Comparison of ENCODE assay signal across 27 mouse cellular contexts in the genomic region with DNA sequence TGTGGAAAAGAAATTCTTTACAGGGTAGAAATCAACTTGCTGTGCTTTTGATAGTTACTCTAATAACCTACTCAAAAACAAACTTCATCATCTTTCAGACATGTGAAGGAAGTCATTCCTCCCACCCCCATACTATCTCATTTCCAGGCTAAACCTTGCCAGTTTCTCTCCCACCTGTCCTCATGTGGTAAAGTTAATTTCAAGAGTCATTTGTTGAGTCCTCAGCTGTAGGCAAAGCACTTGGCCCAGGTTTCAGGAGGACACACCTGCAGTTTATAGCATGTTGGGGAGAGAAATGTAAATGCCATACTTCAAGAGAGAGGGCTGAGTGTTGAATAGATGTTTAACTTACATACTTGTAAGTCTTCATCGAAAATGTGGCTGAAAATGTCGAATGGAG.
"Had no signal": no experiment of that assay in that cellular context is flagged by ENCODE, and none has a peak within 500 bp of the region (broad histone marks: within the 10 kb centered on the region; RNA-seq: fewer than 3 reads in every experiment).

No protein-coding gene starts in this region.

- H3K27me3 ChIP-seq: embryonic facial prominence, embryonic 12.5 days; embryonic facial prominence, embryonic 13.5 days; embryonic facial prominence, embryonic 15.5 days; forebrain, embryonic 12.5 days; forebrain, embryonic 13.5 days; forebrain, embryonic 15.5 days had no signal

- H3K4me1 ChIP-seq: embryonic facial prominence, embryonic 10.5 days; embryonic facial prominence, embryonic 12.5 days; embryonic facial prominence, embryonic 13.5 days; embryonic facial prominence, embryonic 15.5 days; forebrain, embryonic 10.5 days; forebrain, embryonic 12.5 days; forebrain, embryonic 13.5 days had no signal

- H3K4me3 ChIP-seq: embryonic facial prominence, embryonic 10.5 days; embryonic facial prominence, embryonic 12.5 days; embryonic facial prominence, embryonic 13.5 days; embryonic facial prominence, embryonic 15.5 days; erythroblast, embryonic 14.5 days; forebrain, embryonic 10.5 days; forebrain, embryonic 12.5 days; forebrain, embryonic 13.5 days; forebrain, embryonic 15.5 days; gastrocnemius, adult 2 months; heart, adult 2 months; heart, embryonic 10.5 days had no signal

- H3K9me3 ChIP-seq: embryonic facial prominence, embryonic 10.5 days; embryonic facial prominence, embryonic 12.5 days; embryonic facial prominence, embryonic 13.5 days; embryonic facial prominence, embryonic 15.5 days; forebrain, embryonic 10.5 days; forebrain, embryonic 12.5 days; forebrain, embryonic 13.5 days; forebrain, embryonic 15.5 days; heart, embryonic 10.5 days had no signal

- H3K36me3 ChIP-seq: embryonic facial prominence, embryonic 10.5 days; embryonic facial prominence, embryonic 12.5 days; embryonic facial prominence, embryonic 13.5 days; embryonic facial prominence, embryonic 15.5 days; forebrain, embryonic 10.5 days; forebrain, embryonic 12.5 days; forebrain, embryonic 15.5 days; heart, embryonic 10.5 days had no signal

- DNase-seq: cerebellum, adult 9-10 months; cerebellum, adult 9-11 months; cerebellum, postnatal 14 days; cerebellum, postnatal 25 days; cerebellum, postnatal 36 days; embryo, embryonic 11 days; forebrain, postnatal 0 days; gastrocnemius, adult 2 months; gastrocnemius, postnatal 10 days; gastrocnemius, postnatal 14 days; gastrocnemius, postnatal 25 days; gastrocnemius, postnatal 36 days; heart, adult 11 months; heart, adult 18-20 months; heart, adult 2 months had no signal

- ATAC-seq: forebrain, embryonic 13.5 days; forebrain, embryonic 14.5 days; forebrain, embryonic 15.5 days; forebrain, embryonic 16.5 days; forebrain, postnatal 0 days had no signal

- H3K9ac ChIP-seq: embryonic facial prominence, embryonic 12.5 days; embryonic facial prominence, embryonic 13.5 days; embryonic facial prominence, embryonic 15.5 days; forebrain, embryonic 12.5 days; forebrain, embryonic 13.5 days; forebrain, embryonic 15.5 days; forebrain, postnatal 0 days had no signal

- H3K27ac ChIP-seq: embryonic facial prominence, embryonic 10.5 days; embryonic facial prominence, embryonic 12.5 days; embryonic facial prominence, embryonic 13.5 days; embryonic facial prominence, embryonic 15.5 days; forebrain, embryonic 10.5 days; forebrain, embryonic 12.5 days; forebrain, embryonic 13.5 days; forebrain, embryonic 15.5 days; gastrocnemius, adult 2 months; heart, adult 2 months; heart, embryonic 10.5 days had no signal

- H3K4me2 ChIP-seq: embryonic facial prominence, embryonic 12.5 days; embryonic facial prominence, embryonic 13.5 days; embryonic facial prominence, embryonic 15.5 days; forebrain, embryonic 12.5 days; forebrain, embryonic 13.5 days; forebrain, embryonic 15.5 days had no signal
